Mouse (Mus musculus): ENCODE measurements around the gene Scn5a. TPM values are rescaled to one million over a fixed set of nuclear protein-coding genes. Genes with fewer than 3 reads are reported as not detected.

Gene Scn5a
- total and polyA plus RNA-seq, 2 experiments from 2014 or later: 0.77 to 8.2 TPM

- H3K4me3 ChIP-seq (ENCODE audit: low read depth, low read length): no peak overlapping the region
- no peaks in the 10 kb centered on the region for H3K27me3 ChIP-seq (ENCODE audit: insufficient read depth, low read length)
- no peak overlapping the region for H3K27ac ChIP-seq (ENCODE audit: low read depth, low read length)
- H3K9me3 ChIP-seq (ENCODE audit: low read length): no peaks in the 10 kb centered on the region
- no peak for TF ChIP-seq CTCF (IDR thresholded peaks at IDR 0.05; ENCODE audit: low read depth)
- H3K4me2 ChIP-seq (ENCODE audit: low read depth): no peak overlapping the region
- H3K36me3 ChIP-seq (ENCODE audit: insufficient read depth): no peaks in the 10 kb centered on the region
- no peak overlapping the region for H3K9ac ChIP-seq
- no peaks in the 10 kb centered on the region for H3K4me1 ChIP-seq (ENCODE audit: insufficient read depth)
- DNase-seq (no peak), ATAC-seq (no peak)
- WGBS: 85% methylated on average over 9 of the region's 9 CpGs
These were observed 80.6 kb downstream of the Scn5a start for GRCm38 (mm10) chr9:119498247-119498607.

- no peaks in the 10 kb centered on the region for H3K27me3 ChIP-seq (ENCODE audit: insufficient read depth, low read length)
- H3K27ac ChIP-seq (ENCODE audit: low read depth, low read length): no peak overlapping the region
- no peak for TF ChIP-seq CTCF (IDR thresholded peaks at IDR 0.05; ENCODE audit: low read depth)
- ATAC-seq (no peak), DNase-seq (no peak)
- no peaks in the 10 kb centered on the region for H3K4me1 ChIP-seq (ENCODE audit: insufficient read depth)
- H3K9me3 ChIP-seq (ENCODE audit: low read length): no peaks in the 10 kb centered on the region
- H3K4me2 ChIP-seq (ENCODE audit: low read depth): no peak overlapping the region
- 88% methylated on average over 15 of the region's 15 CpGs for WGBS
- H3K36me3 ChIP-seq (ENCODE audit: insufficient read depth): no peaks in the 10 kb centered on the region
- no peak overlapping the region for H3K9ac ChIP-seq
- H3K4me3 ChIP-seq (ENCODE audit: low read depth, low read length): no peak overlapping the region
These were observed 81.1 kb downstream of the Scn5a start for GRCm38 (mm10) chr9:119497546-119498246.

GRCm38 (mm10) chr9:119496960-119497359 is 81.9 kb downstream of the Scn5a start:
- Histone ChIP-seq H3K4me3 (ENCODE audit: low read depth, low read length) (no peak overlapping the region), H3K27me3 (ENCODE audit: insufficient read depth, low read length) (no peaks in the 10 kb centered on the region), H3K4me1 (ENCODE audit: insufficient read depth) (no peaks in the 10 kb centered on the region), H3K4me2 (ENCODE audit: low read depth) (no peak overlapping the region), H3K27ac (ENCODE audit: low read depth, low read length) (no peak overlapping the region), H3K36me3 (ENCODE audit: insufficient read depth) (no peaks in the 10 kb centered on the region), H3K9me3 (ENCODE audit: low read length) (no peaks in the 10 kb centered on the region), H3K9ac (no peak overlapping the region)
- WGBS: 64% methylated on average over 5 of the region's 5 CpGs
- no peak for TF ChIP-seq CTCF (IDR thresholded peaks at IDR 0.05; ENCODE audit: low read depth)
- ATAC-seq (no peak), DNase-seq (no peak)

- no peak for TF ChIP-seq CTCF (IDR thresholded peaks at IDR 0.05; ENCODE audit: low read depth)
- Histone ChIP-seq H3K36me3 (ENCODE audit: insufficient read depth) (no peaks in the 10 kb centered on the region), H3K4me1 (ENCODE audit: insufficient read depth) (no peaks in the 10 kb centered on the region), H3K4me2 (ENCODE audit: low read depth) (no peak overlapping the region), H3K9ac (no peak overlapping the region), H3K27me3 (ENCODE audit: insufficient read depth, low read length) (no peaks in the 10 kb centered on the region), H3K9me3 (ENCODE audit: low read length) (no peaks in the 10 kb centered on the region), H3K27ac (ENCODE audit: low read depth, low read length) (no peak overlapping the region), H3K4me3 (ENCODE audit: low read depth, low read length) (no peak overlapping the region)
- DNase-seq (no peak), ATAC-seq (no peak)
- WGBS: 83% methylated on average over 9 of the region's 9 CpGs
These were observed 82.5 kb downstream of the Scn5a start for GRCm38 (mm10) chr9:119496354-119496753.

- WGBS: 93% methylated on average over 13 of the region's 13 CpGs
- no peak overlapping the region for H3K4me3 ChIP-seq (ENCODE audit: low read depth, low read length)
- no peak for ATAC-seq
- no peaks in the 10 kb centered on the region for H3K4me1 ChIP-seq (ENCODE audit: insufficient read depth)
- TF ChIP-seq CTCF (IDR thresholded peaks at IDR 0.05; ENCODE audit: low read depth): no peak
- no peak overlapping the region for H3K9ac ChIP-seq
- no peaks in the 10 kb centered on the region for H3K27me3 ChIP-seq (ENCODE audit: insufficient read depth, low read length)
- H3K4me2 ChIP-seq (ENCODE audit: low read depth): no peak overlapping the region
- DNase-seq: no peak
- H3K36me3 ChIP-seq (ENCODE audit: insufficient read depth): no peaks in the 10 kb centered on the region
- H3K9me3 ChIP-seq (ENCODE audit: low read length): no peaks in the 10 kb centered on the region
- no peak overlapping the region for H3K27ac ChIP-seq (ENCODE audit: low read depth, low read length)
These were observed 93.9 kb downstream of the Scn5a start for GRCm38 (mm10) chr9:119484868-119485267.

GRCm38 (mm10) chr9:119484420-119484819 is 94.4 kb downstream of the Scn5a start:
- Histone ChIP-seq H3K27ac (ENCODE audit: low read depth, low read length) (no peak overlapping the region), H3K9me3 (ENCODE audit: low read length) (no peaks in the 10 kb centered on the region), H3K36me3 (ENCODE audit: insufficient read depth) (no peaks in the 10 kb centered on the region), H3K9ac (no peak overlapping the region), H3K27me3 (ENCODE audit: insufficient read depth, low read length) (no peaks in the 10 kb centered on the region), H3K4me2 (ENCODE audit: low read depth) (no peak overlapping the region), H3K4me3 (ENCODE audit: low read depth, low read length) (no peak overlapping the region), H3K4me1 (ENCODE audit: insufficient read depth) (no peaks in the 10 kb centered on the region)
- 57% methylated on average over 9 of the region's 9 CpGs for WGBS
- TF ChIP-seq CTCF (IDR thresholded peaks at IDR 0.05; ENCODE audit: low read depth): no peak
- ATAC-seq: no peak
- DNase-seq: no peak

GRCm38 (mm10) chr9:119483554-119484353 is 95.1 kb downstream of the Scn5a start:
- Histone ChIP-seq H3K9me3 (ENCODE audit: low read length) (no peaks in the 10 kb centered on the region), H3K27ac (ENCODE audit: low read depth, low read length) (no peak overlapping the region), H3K9ac (no peak overlapping the region), H3K27me3 (ENCODE audit: insufficient read depth, low read length) (no peaks in the 10 kb centered on the region), H3K4me2 (ENCODE audit: low read depth) (no peak overlapping the region), H3K36me3 (ENCODE audit: insufficient read depth) (no peaks in the 10 kb centered on the region), H3K4me1 (ENCODE audit: insufficient read depth) (no peaks in the 10 kb centered on the region), H3K4me3 (ENCODE audit: low read depth, low read length) (no peak overlapping the region)
- DNase-seq: no peak
- WGBS: 41% methylated on average over 23 of the region's 23 CpGs
- no peak for ATAC-seq
- no peak for TF ChIP-seq CTCF (IDR thresholded peaks at IDR 0.05; ENCODE audit: low read depth)

All from forebrain, postnatal 0 days (tissue).